Mouse (Mus musculus) ES-Bruce4 (cell line): ENCODE data around the gene Bmp3.

Source experiments
- CTCF ChIP-seq: IDR thresholded peaks from one replicate; pipeline ENCODE4 v1.8.1; 2011; ENCODE audit warnings: low read depth, low read length
- POLR2A ChIP-seq: IDR thresholded peaks from one replicate; pipeline ENCODE4 v1.8.1; 2011; ENCODE audit warnings: low read length; ENCODE audit not compliant: insufficient read depth

DNA sequence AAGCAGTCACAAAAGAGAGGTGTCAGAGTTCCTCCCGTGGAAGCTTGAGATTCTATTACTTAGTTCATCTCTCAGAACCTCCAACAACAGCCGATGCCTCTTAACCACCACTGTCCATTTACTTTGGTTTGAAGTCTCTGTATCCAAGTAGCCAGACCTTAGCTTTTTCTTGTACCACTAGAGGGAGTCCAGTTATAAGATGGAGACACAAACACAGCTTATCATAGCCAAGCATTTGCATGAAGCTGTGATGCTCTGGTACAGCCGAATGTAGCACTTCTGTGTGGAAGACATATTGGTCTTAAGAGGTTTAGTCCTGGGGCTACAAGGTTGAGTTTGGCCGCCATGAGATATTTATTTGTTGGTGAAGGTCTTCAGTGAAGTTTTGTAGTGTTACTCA lies 48.1 kb downstream of the Bmp3 start:
- no peak for TF ChIP-seq CTCF
- TF ChIP-seq POLR2A: no peak
